Mouse (Mus musculus): ENCODE data around the gene Tmc4. TPM values are rescaled to one million over a fixed set of nuclear protein-coding genes. Genes with fewer than 3 reads are reported as not detected.

The Tmc4 gene
- total and polyA plus RNA-seq, 2 experiments from 2014 or later, result 4.0 to 4.2 TPM

- H3K9me3 ChIP-seq (ENCODE audit: low read length), result no peaks in the 10 kb centered on the region
- 19% methylated on average over 9 of the region's 9 CpGs for WGBS
- peak overlapping the region; percentile 86 for H3K4me2 ChIP-seq (ENCODE audit: low read depth, low read length, poor library complexity, severe bottlenecking)
These were observed 31.2 kb downstream of the Tmc4 start for GRCm38 (mm10) chr7:3646188-3646587.

GRCm38 (mm10) chr7:3645488-3646025 is 31.8 kb downstream of the Tmc4 start:
- ATAC-seq (ENCODE audit: low FRiP score) (no peak; the same call in 1 of the 2 replicates), DNase-seq (ENCODE audit: low spot score) (no peak)
- H3K4me3 ChIP-seq (ENCODE audit: low read depth, low read length), result peak overlapping the region; percentile 93
- H3K4me2 ChIP-seq (ENCODE audit: low read depth, low read length, poor library complexity, severe bottlenecking), result peak overlapping the region; percentile 86
- peaks cover 11% of the 10 kb centered on the region; the same call in 1 of the 2 replicates for H3K36me3 ChIP-seq (ENCODE audit: insufficient read depth, low read length)
- under 1% methylated on average over 52 of the region's 58 CpGs for WGBS
- H3K27me3 ChIP-seq (ENCODE audit: insufficient read depth, low read length), result no peaks in the 10 kb centered on the region
- no peak for TF ChIP-seq CTCF (IDR thresholded peaks at IDR 0.05)
- peak overlapping the region; percentile 94 for H3K27ac ChIP-seq (ENCODE audit: low read depth, low read length)
- peaks cover 13% of the 10 kb centered on the region for H3K4me1 ChIP-seq (ENCODE audit: insufficient read depth, low read length)
- peak overlapping the region; percentile 96 for H3K9ac ChIP-seq (replicated peaks; ENCODE audit: low read length, poor library complexity, severe bottlenecking)
- no peaks in the 10 kb centered on the region for H3K9me3 ChIP-seq (ENCODE audit: low read length)

More at GRCm38 (mm10) chr7:3646188-3646587, 31.2 kb downstream of the Tmc4 start:
- H3K27ac ChIP-seq (ENCODE audit: low read depth, low read length), result peak overlapping the region; percentile 94
- peak overlapping the region; percentile 96 for H3K9ac ChIP-seq (replicated peaks; ENCODE audit: low read length, poor library complexity, severe bottlenecking)
- DNase-seq (ENCODE audit: low spot score) (no peak), ATAC-seq (ENCODE audit: low FRiP score) (no peak)
- H3K4me3 ChIP-seq (ENCODE audit: low read depth, low read length), result peak overlapping the region; percentile 93
- H3K4me1 ChIP-seq (ENCODE audit: insufficient read depth, low read length), result peaks cover 13% of the 10 kb centered on the region
- H3K27me3 ChIP-seq (ENCODE audit: insufficient read depth, low read length), result no peaks in the 10 kb centered on the region
- peaks cover 11% of the 10 kb centered on the region for H3K36me3 ChIP-seq (ENCODE audit: insufficient read depth, low read length)
- TF ChIP-seq CTCF (IDR thresholded peaks at IDR 0.05), result no peak

GRCm38 (mm10) chr7:3644672-3645487 is 32.5 kb downstream of the Tmc4 start, which contains the start of gene Cnot3:
TSS of gene Cnot3 (plus strand) at chr7:3645268.
- Histone ChIP-seq H3K4me1 (ENCODE audit: insufficient read depth, low read length) (peaks cover 13% of the 10 kb centered on the region), H3K9ac (replicated peaks; ENCODE audit: low read length, poor library complexity, severe bottlenecking) (peak within 1 kb of the TSS; percentile 96), H3K9me3 (ENCODE audit: low read length) (no peaks in the 10 kb centered on the region), H3K4me2 (ENCODE audit: low read depth, low read length, poor library complexity, severe bottlenecking) (peak within 1 kb of the TSS; percentile 86), H3K27ac (ENCODE audit: low read depth, low read length) (peak within 1 kb of the TSS; percentile 94), H3K4me3 (ENCODE audit: low read depth, low read length) (peak within 1 kb of the TSS; percentile 93), H3K36me3 (ENCODE audit: insufficient read depth, low read length) (peaks cover 12% of the 10 kb centered on the region; the same call in 1 of the 2 replicates), H3K27me3 (ENCODE audit: insufficient read depth, low read length) (no peaks in the 10 kb centered on the region)
- under 1% methylated on average over 53 of the region's 58 CpGs for WGBS
- ATAC-seq (ENCODE audit: low FRiP score) (peak; percentile 97), DNase-seq (ENCODE audit: low spot score) (peak; percentile 100)
- TF ChIP-seq CTCF (IDR thresholded peaks at IDR 0.05), result no peak

GRCm38 (mm10) chr7:3644348-3644671 is 33.0 kb downstream of the Tmc4 start:
- peaks cover 13% of the 10 kb centered on the region for H3K4me1 ChIP-seq (ENCODE audit: insufficient read depth, low read length)
- DNase-seq (ENCODE audit: low spot score), result no peak
- H3K4me2 ChIP-seq (ENCODE audit: low read depth, low read length, poor library complexity, severe bottlenecking), result peak overlapping the region; percentile 61
- H3K27ac ChIP-seq (ENCODE audit: low read depth, low read length), result no peak overlapping the region
- no peak for ATAC-seq (ENCODE audit: low FRiP score)
- peaks cover 18% of the 10 kb centered on the region; the same call in 1 of the 2 replicates for H3K36me3 ChIP-seq (ENCODE audit: insufficient read depth, low read length)
- no peak for TF ChIP-seq CTCF (IDR thresholded peaks at IDR 0.05)
- no peaks in the 10 kb centered on the region for H3K9me3 ChIP-seq (ENCODE audit: low read length)
- 2% methylated on average over 11 of the region's 11 CpGs for whole genome bisulfite sequencing
- peak overlapping the region; percentile 93 for H3K4me3 ChIP-seq (ENCODE audit: low read depth, low read length)
- no peaks in the 10 kb centered on the region for H3K27me3 ChIP-seq (ENCODE audit: insufficient read depth, low read length)
- H3K9ac ChIP-seq (replicated peaks; ENCODE audit: low read length, poor library complexity, severe bottlenecking), result 0 out of 2 replicates have a peak overlapping the region, but pooled peaks have one; percentile 29

GRCm38 (mm10) chr7:3643843-3644242 is 33.5 kb downstream of the Tmc4 start:
- Histone ChIP-seq H3K27ac (ENCODE audit: low read depth, low read length) (no peak overlapping the region), H3K9ac (replicated peaks; ENCODE audit: low read length, poor library complexity, severe bottlenecking) (0 out of 2 replicates have a peak overlapping the region, but pooled peaks have one; percentile 29), H3K27me3 (ENCODE audit: insufficient read depth, low read length) (no peaks in the 10 kb centered on the region), H3K9me3 (ENCODE audit: low read length) (no peaks in the 10 kb centered on the region), H3K4me2 (ENCODE audit: low read depth, low read length, poor library complexity, severe bottlenecking) (peak overlapping the region; percentile 61), H3K36me3 (ENCODE audit: insufficient read depth, low read length) (peaks cover 19% of the 10 kb centered on the region; the same call in 1 of the 2 replicates), H3K4me1 (ENCODE audit: insufficient read depth, low read length) (peaks cover 13% of the 10 kb centered on the region), H3K4me3 (ENCODE audit: low read depth, low read length) (peak overlapping the region; percentile 93)
- WGBS, result 23% methylated on average over 9 of the region's 9 CpGs
- ATAC-seq (ENCODE audit: low FRiP score) (no peak), DNase-seq (ENCODE audit: low spot score) (no peak)
- no peak for TF ChIP-seq CTCF (IDR thresholded peaks at IDR 0.05)

- Histone ChIP-seq H3K4me3 (ENCODE audit: low read depth, low read length) (no peak overlapping the region), H3K9me3 (ENCODE audit: low read length) (no peaks in the 10 kb centered on the region), H3K4me1 (ENCODE audit: insufficient read depth, low read length) (peaks cover 13% of the 10 kb centered on the region), H3K27ac (ENCODE audit: low read depth, low read length) (no peak overlapping the region), H3K9ac (replicated peaks; ENCODE audit: low read length, poor library complexity, severe bottlenecking) (no peak overlapping the region), H3K27me3 (ENCODE audit: insufficient read depth, low read length) (no peaks in the 10 kb centered on the region), H3K36me3 (ENCODE audit: insufficient read depth, low read length) (peaks cover 23% of the 10 kb centered on the region), H3K4me2 (ENCODE audit: low read depth, low read length, poor library complexity, severe bottlenecking) (no peak overlapping the region)
- DNase-seq (ENCODE audit: low spot score) (no peak), ATAC-seq (ENCODE audit: low FRiP score) (no peak)
- no peak for TF ChIP-seq CTCF (IDR thresholded peaks at IDR 0.05)
- whole genome bisulfite sequencing, result 76% methylated on average over 5 of the region's 5 CpGs
These were observed 33.9 kb downstream of the Tmc4 start for GRCm38 (mm10) chr7:3643412-3643811.

All from midbrain, postnatal 0 days (tissue).